Mouse (Mus musculus) kidney, adult 2 months (tissue): ENCODE measurements at regions not wholly inside any gene's neighbourhood (a gene's known extent, or its start where the extent isn't known, plus 50 kb on each side); places are given as distances from the start of the nearest gene placed in this dataset.

Experiments used
- CTCF ChIP-seq: fragments of 200-500 bp; conservative IDR thresholded peaks from 2 replicates; pipeline ENCODE4 v1.5.1; 2011; ENCODE audit warnings: low read depth, mild to moderate bottlenecking, control low read depth, low read length, moderate library complexity, mixed read lengths; ENCODE audit not compliant: insufficient read depth, insufficient read length
- POLR2A ChIP-seq: fragments of 200-500 bp; IDR thresholded peaks from one replicate; pipeline ENCODE4 v1.6.1; 2011; ENCODE audit warnings: low read depth, low read length, control low read depth

GRCm38 (mm10) chr15:4653706-4654105 is 73.3 kb upstream of the C6 start:
- TF ChIP-seq POLR2A (no peak), CTCF (no peak)
